ENCODE assay signal across 8 mouse cellular contexts in genomic region chr7:19359892-19360641, GRCm38 (mm10). TPM values are rescaled to one million over a fixed set of nuclear protein-coding genes. Genes with fewer than 3 reads are reported as not detected.
DNase-seq lines count a peak whose midpoint lies in the region; ATAC-seq and TF ChIP-seq lines count a peak whose summit lies in the region.

No protein-coding gene starts in this region.

- under 1% methylated on average over 45 of the region's 45 CpGs for WGBS in forebrain, embryonic 14.5 days
- under 1% methylated on average over 45 of the region's 45 CpGs for WGBS in olfactory bulb, adult 2 months

- peak overlapping the region; percentile 99 for H3K4me2 ChIP-seq in forebrain, embryonic 14.5 days (ENCODE audit: low read length)

- peaks cover 16% of the 10 kb centered on the region for H3K36me3 ChIP-seq in forebrain, embryonic 14.5 days (ENCODE audit: control insufficient read depth, insufficient read depth, low read length)

- intact Hi-C loops in heart, postnatal 10 days (cut with DNase I), result no loop called here

- peaks cover 9% of the 10 kb centered on the region; the same call in 1 of the 2 replicates for H3K4me1 ChIP-seq in forebrain, embryonic 14.5 days (ENCODE audit: control insufficient read depth, insufficient read depth, low read length)
- peaks cover 30% of the 10 kb centered on the region for H3K4me1 ChIP-seq in olfactory bulb, adult 2 months (ENCODE audit: control insufficient read depth, insufficient read depth, low read length)

- H3K27me3 ChIP-seq in forebrain, embryonic 14.5 days (replicated peaks; ENCODE audit: control insufficient read depth, insufficient read depth, low read length), result no peaks in the 10 kb centered on the region

- peak; percentile 74 for ATAC-seq in forebrain, embryonic 14.5 days

- H3K27ac ChIP-seq in forebrain, embryonic 14.5 days (ENCODE audit: low read depth, low read length), result no peak overlapping the region; the same call in 1 of the 2 replicates
- no peak overlapping the region for H3K27ac ChIP-seq in olfactory bulb, adult 2 months (ENCODE audit: insufficient read depth, low read depth, low read length)

- no peaks in the 10 kb centered on the region for H3K9me3 ChIP-seq in forebrain, embryonic 14.5 days (replicated peaks; ENCODE audit: control insufficient read depth, low read length)

- no peak for TF ChIP-seq CTCF in olfactory bulb, adult 2 months (IDR thresholded peaks at IDR 0.05; ENCODE audit: insufficient read depth, low read depth, low read length)

- no peak for TF ChIP-seq POLR2A in olfactory bulb, adult 2 months (IDR thresholded peaks at IDR 0.05; ENCODE audit: insufficient read depth, low read depth, low read length)

- DNase-seq in Muller cell, postnatal 12 days (ENCODE audit: inconsistent ontology term), result peak; percentile 96
- DNase-seq in cerebellum, adult 11-12 months, result peak; percentile 84
- DNase-seq in forebrain, embryonic 14.5 days (ENCODE audit: low spot score), result peak; percentile 71
- peak; percentile 85 to 86 for DNase-seq in heart, postnatal 10 days
- DNase-seq in kidney, postnatal 36 days, result peak; percentile 75 to 83
- peak; percentile 79 to 82 for DNase-seq in lung, adult 18-20 months
- peak; percentile 71 for DNase-seq in thymus, postnatal 25 days

- H3K9ac ChIP-seq in forebrain, embryonic 14.5 days (ENCODE audit: low read length), result peak overlapping the region; percentile 67

- peak overlapping the region; percentile 55 for H3K4me3 ChIP-seq in forebrain, embryonic 14.5 days (ENCODE audit: low read depth, low read length)
- H3K4me3 ChIP-seq in olfactory bulb, adult 2 months (ENCODE audit: insufficient read depth, low read depth, low read length), result peak overlapping the region; percentile 65

RNA-seq across cellular contexts. Expression of gene Ppp1r13l, which starts 0.5 kb away (rescaled TPM):
- 1.1 and 1.3 TPM in 2 replicates for polyA plus RNA-seq in forebrain, embryonic 14.5 days (2014; fragmentation: Nextera tagmentation; extraction: Ambion mirVana)
- 10 to 100 TPM; 23.1 to 40.1 TPM for total RNA-seq in heart, postnatal 10 days (2021)
- polyA plus RNA-seq in olfactory bulb, adult 2 months (2012; ENCODE audit: insufficient read depth, insufficient read length, low replicate concordance, missing spikeins), result not detected in 2 replicates

RNA-seq across cellular contexts. Expression of gene Cd3eap, which starts 0.8 kb away (rescaled TPM):
- polyA plus RNA-seq in forebrain, embryonic 14.5 days (2014; fragmentation: Nextera tagmentation; extraction: Ambion mirVana), result 18.4 and 20.0 TPM in 2 replicates
- total RNA-seq in heart, postnatal 10 days (2021), result 10 to 100 TPM in 1 of 2 experiments, 1 to 10 TPM in 1; 8.2 to 11.0 TPM
- polyA plus RNA-seq in olfactory bulb, adult 2 months (2012; ENCODE audit: insufficient read depth, insufficient read length, low replicate concordance, missing spikeins), result not detected in 2 replicates

RNA-seq across cellular contexts. Expression of gene Ercc1, which starts 15.5 kb away (rescaled TPM):
- 99.5 and 101 TPM in 2 replicates for polyA plus RNA-seq in forebrain, embryonic 14.5 days (2014; fragmentation: Nextera tagmentation; extraction: Ambion mirVana)
- 10 to 100 TPM; 40.1 to 43.2 TPM for total RNA-seq in heart, postnatal 10 days (2021)
- not detected in 2 replicates for polyA plus RNA-seq in olfactory bulb, adult 2 months (2012; ENCODE audit: insufficient read depth, insufficient read length, low replicate concordance, missing spikeins)

RNA-seq across cellular contexts. Expression of gene Ercc2, which starts 21.7 kb away (rescaled TPM):
- 12.9 and 15.2 TPM in 2 replicates for polyA plus RNA-seq in forebrain, embryonic 14.5 days (2014; fragmentation: Nextera tagmentation; extraction: Ambion mirVana)
- total RNA-seq in heart, postnatal 10 days (2021), result 10 to 100 TPM; 10.3 to 12.3 TPM
- not detected in 2 replicates for polyA plus RNA-seq in olfactory bulb, adult 2 months (2012; ENCODE audit: insufficient read depth, insufficient read length, low replicate concordance, missing spikeins)

RNA-seq across cellular contexts. Expression of gene Klc3, which starts 43.8 kb away (rescaled TPM):
- polyA plus RNA-seq in forebrain, embryonic 14.5 days (2014; fragmentation: Nextera tagmentation; extraction: Ambion mirVana), result 0.81 and 1.3 TPM in 2 replicates
- total RNA-seq in heart, postnatal 10 days (2021), result under 1 TPM; 0.26 to 0.55 TPM
- polyA plus RNA-seq in olfactory bulb, adult 2 months (2012; ENCODE audit: insufficient read depth, insufficient read length, low replicate concordance, missing spikeins), result not detected in 2 replicates

Comparison
In these comparisons a context has a peak if more than half of its experiments do, and no peak if none do; other contexts are left out.
1. RNA of gene Cd3eap, which starts 0.8 kb away (polyA plus RNA-seq): 18.4 to 20.0 TPM in forebrain, embryonic 14.5 days; not detected in olfactory bulb, adult 2 months; every median in the first group is over 10 times any median in the second.
2. RNA of gene Ercc1, which starts 15.5 kb away (polyA plus RNA-seq): 99.5 to 101 TPM in forebrain, embryonic 14.5 days; not detected in olfactory bulb, adult 2 months; every median in the first group is over 100 times any median in the second.
3. Peak in every context shown above with its lines, with median percentiles within 50 percentile points of each other: DNase-seq.